Mouse (Mus musculus) ES-Bruce4 (cell line): ENCODE measurements at regions not wholly inside any gene's neighbourhood (a gene's known extent, or its start where the extent isn't known, plus 50 kb on each side); places are given as distances from the start of the nearest gene placed in this dataset.

ENCODE experiments used
- H3K27ac ChIP-seq: 2 replicates; pipeline ENCODE4 v1.5.1; 2012; ENCODE audit warnings: low read length, inconsistent platforms; ENCODE audit not compliant: insufficient read depth
- H3K27me3 ChIP-seq: 2 replicates; pipeline ENCODE4 v1.6.1; 2012; ENCODE audit warnings: mild to moderate bottlenecking, low read length, inconsistent platforms; ENCODE audit not compliant: control insufficient read depth, poor library complexity, insufficient read depth, severe bottlenecking
- H3K36me3 ChIP-seq: 2 replicates; pipeline ENCODE4 v1.6.1; 2012; ENCODE audit warnings: inconsistent platforms, mild to moderate bottlenecking, low read length, moderate library complexity; ENCODE audit not compliant: control insufficient read depth, poor library complexity, insufficient read depth, severe bottlenecking
- H3K4me1 ChIP-seq: one replicate; pipeline ENCODE4 v1.8.1; 2011; ENCODE audit warnings: low read length; ENCODE audit not compliant: control insufficient read depth, insufficient read depth
- H3K4me3 ChIP-seq: 2 replicates; pipeline ENCODE4 v1.5.1; 2011; ENCODE audit warnings: low read depth, mild to moderate bottlenecking, low read length
- H3K9ac ChIP-seq: 2 replicates; pipeline ENCODE4 v1.6.1; 2012; ENCODE audit warnings: low read depth, mild to moderate bottlenecking, inconsistent platforms; ENCODE audit not compliant: poor library complexity, severe bottlenecking
- H3K9me3 ChIP-seq: replicated peaks from 2 replicates; pipeline ENCODE4 v1.6.1; 2012; ENCODE audit warnings: mild to moderate bottlenecking, low read length, inconsistent platforms; ENCODE audit not compliant: control insufficient read depth, poor library complexity, insufficient read depth, severe bottlenecking
- CTCF ChIP-seq: IDR thresholded peaks from one replicate; pipeline ENCODE4 v1.8.1; 2011; ENCODE audit warnings: low read depth, low read length
- EP300 ChIP-seq: IDR thresholded peaks from 2 replicates; pipeline ENCODE4 v1.6.1; 2011; ENCODE audit warnings: low read depth, low read length; ENCODE audit not compliant: insufficient read depth
- POLR2A ChIP-seq: IDR thresholded peaks from one replicate; pipeline ENCODE4 v1.8.1; 2011; ENCODE audit warnings: low read length; ENCODE audit not compliant: insufficient read depth

DNA sequence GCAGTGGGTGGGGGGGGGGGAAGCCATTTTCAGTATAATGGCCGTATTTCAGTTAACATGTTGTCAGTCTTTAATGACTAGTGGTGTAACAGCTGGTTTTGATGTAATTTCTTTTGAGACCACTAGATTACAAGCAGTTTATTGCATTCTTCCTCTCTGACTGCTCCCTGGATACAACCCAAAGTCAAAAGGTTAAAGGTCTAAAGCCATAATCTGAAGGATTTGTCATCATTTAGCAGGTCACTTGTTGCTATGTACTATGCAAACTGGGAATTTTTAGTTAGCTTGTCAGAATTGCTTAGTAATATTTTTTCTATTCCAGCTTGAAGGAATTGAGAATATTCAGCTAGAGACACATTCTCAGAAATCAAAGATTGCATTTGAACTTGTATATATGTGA, 403.4 kb downstream of the Tmem161b start:
- Histone ChIP-seq H3K4me1 (no peaks in the 10 kb centered on the region), H3K36me3 (no peaks in the 10 kb centered on the region), H3K4me3 (no peak overlapping the region), H3K9ac (no peak overlapping the region), H3K9me3 (no peaks in the 10 kb centered on the region), H3K27me3 (no peaks in the 10 kb centered on the region), H3K27ac (no peak overlapping the region)
- TF ChIP-seq CTCF (no peak), EP300 (no peak), POLR2A (no peak)

DNA sequence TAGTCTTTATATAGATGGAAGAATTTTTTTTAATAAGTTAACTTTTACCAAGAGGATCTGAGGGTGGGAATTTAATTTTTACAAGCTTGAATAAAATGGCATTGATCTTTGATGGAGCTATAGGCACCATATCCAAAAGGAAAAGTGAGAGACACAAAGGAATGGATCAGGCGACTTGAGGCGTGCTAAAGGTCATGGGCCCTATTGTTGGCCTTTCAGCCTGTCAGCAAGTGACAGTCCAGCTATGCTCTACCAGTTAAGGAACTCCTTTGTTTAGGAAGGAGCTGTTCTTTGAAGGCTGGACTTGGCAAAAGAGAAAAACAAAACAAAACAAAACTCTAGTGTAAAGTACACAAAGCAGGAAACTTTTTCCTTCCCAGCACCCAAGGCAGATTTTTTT, 403.8 kb downstream of the Tmem161b start:
- TF ChIP-seq CTCF (no peak), POLR2A (no peak), EP300 (no peak)
- Histone ChIP-seq H3K36me3 (no peaks in the 10 kb centered on the region), H3K27me3 (no peaks in the 10 kb centered on the region), H3K27ac (no peak overlapping the region), H3K9me3 (no peaks in the 10 kb centered on the region), H3K4me3 (no peak overlapping the region), H3K4me1 (no peaks in the 10 kb centered on the region), H3K9ac (no peak overlapping the region)

DNA sequence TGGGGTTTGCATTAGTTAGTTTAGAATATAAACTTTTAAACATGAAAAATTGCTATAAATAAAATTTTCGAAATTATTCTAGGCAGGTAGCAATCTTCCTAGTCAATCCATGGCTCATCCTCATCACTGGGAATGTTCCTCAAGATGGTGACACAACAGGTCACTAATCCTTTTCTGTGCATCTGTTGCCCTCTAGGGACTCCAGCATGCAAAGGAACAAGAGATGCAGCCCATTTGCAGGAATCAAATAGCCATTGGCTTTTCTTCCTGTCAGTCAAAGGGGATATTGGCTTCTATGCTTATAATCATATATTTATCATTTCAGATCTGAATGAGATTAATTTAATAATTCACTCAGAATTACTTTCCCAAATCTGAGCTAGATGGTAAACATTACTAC, 404.3 kb downstream of the Tmem161b start:
- Histone ChIP-seq H3K9ac (no peak overlapping the region), H3K27ac (no peak overlapping the region), H3K4me3 (no peak overlapping the region), H3K27me3 (no peaks in the 10 kb centered on the region), H3K36me3 (no peaks in the 10 kb centered on the region), H3K9me3 (no peaks in the 10 kb centered on the region), H3K4me1 (no peaks in the 10 kb centered on the region)
- TF ChIP-seq CTCF (no peak), EP300 (no peak), POLR2A (no peak)

DNA sequence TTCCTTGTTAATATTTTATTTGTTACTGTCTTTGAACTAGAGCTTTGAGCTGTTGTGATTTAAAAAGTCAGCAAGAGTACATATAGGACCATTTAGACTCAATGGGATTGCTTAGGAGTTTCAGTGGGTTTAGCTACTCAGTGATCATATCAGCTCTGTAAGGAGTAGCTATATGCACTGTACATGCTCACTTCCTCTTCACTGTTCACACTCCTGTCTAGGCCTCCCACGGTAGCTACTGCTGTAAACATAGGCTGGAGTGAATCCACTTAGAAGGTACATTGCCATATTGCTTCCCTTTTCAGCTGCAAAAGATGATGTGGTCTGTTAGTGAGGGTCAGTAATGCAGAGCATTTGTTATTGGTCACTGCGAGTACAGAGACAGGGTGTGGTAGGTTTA, 408.6 kb downstream of the Tmem161b start:
- TF ChIP-seq CTCF (no peak), EP300 (no peak), POLR2A (no peak)
- H3K4me3 ChIP-seq: no peak overlapping the region
- H3K27ac ChIP-seq: no peak overlapping the region
- H3K4me1 ChIP-seq: no peaks in the 10 kb centered on the region
- no peaks in the 10 kb centered on the region for H3K36me3 ChIP-seq
- no peaks in the 10 kb centered on the region for H3K9me3 ChIP-seq
- no peaks in the 10 kb centered on the region for H3K27me3 ChIP-seq
- no peak overlapping the region for H3K9ac ChIP-seq

DNA sequence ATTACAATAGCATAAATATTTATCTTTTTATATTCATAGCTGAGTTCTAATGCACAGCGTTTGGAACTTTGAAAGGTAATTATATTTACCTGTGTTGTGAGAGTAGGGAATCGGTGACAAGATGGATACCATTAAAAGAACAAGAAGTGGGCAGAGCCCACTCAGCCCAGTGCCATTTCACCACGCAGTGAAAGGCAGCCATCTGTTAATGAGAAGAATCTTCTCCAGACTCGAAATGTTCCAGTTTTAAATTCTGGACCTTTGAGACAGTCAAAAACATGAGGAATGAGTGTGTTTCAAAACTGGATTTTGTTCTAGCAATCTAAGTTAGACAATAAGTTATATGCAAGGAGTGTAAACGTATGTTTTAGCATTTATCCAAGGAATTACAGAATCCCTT, 410.4 kb downstream of the Tmem161b start:
- TF ChIP-seq CTCF: no peak
- TF ChIP-seq EP300: no peak
- TF ChIP-seq POLR2A: no peak
- no peak overlapping the region for H3K9ac ChIP-seq

DNA sequence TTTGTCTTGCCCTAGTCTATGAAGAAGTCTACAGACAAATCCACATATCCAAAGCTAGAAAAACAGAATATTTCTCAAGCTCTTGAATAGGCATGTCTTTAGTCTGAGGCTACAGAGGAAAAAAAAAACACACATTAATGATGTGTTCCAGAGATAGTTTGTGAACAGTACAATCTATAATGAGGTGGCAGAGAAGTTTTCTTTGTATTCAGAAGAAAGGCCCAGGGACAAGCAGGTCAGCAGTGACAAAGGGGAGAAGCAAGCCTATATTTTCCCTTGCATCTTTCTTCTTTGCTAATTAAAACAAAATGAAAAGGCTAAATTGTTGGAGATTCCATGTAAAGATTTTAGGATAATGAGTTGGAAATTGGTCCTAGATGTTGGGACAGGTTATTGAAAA, 414.7 kb downstream of the Tmem161b start:
- Histone ChIP-seq H3K4me1 (no peaks in the 10 kb centered on the region), H3K27ac (no peak overlapping the region), H3K27me3 (no peaks in the 10 kb centered on the region), H3K9me3 (no peaks in the 10 kb centered on the region), H3K4me3 (no peak overlapping the region), H3K9ac (no peak overlapping the region), H3K36me3 (no peaks in the 10 kb centered on the region)
- no peak for TF ChIP-seq POLR2A
- TF ChIP-seq EP300: no peak
- TF ChIP-seq CTCF: no peak

More for the DNA sequence above, 410.4 kb downstream of the Tmem161b start:
- Histone ChIP-seq H3K4me1 (no peaks in the 10 kb centered on the region), H3K36me3 (no peaks in the 10 kb centered on the region), H3K27ac (no peak overlapping the region), H3K4me3 (no peak overlapping the region), H3K9me3 (no peaks in the 10 kb centered on the region), H3K27me3 (no peaks in the 10 kb centered on the region)
